Mouse (Mus musculus) CH12.LX (cell line): Measurements from ENCODE around the gene 3830406C13Rik.
A peak's percentile ranks its signal among the peaks of the same experiment; 100 is the strongest.

ENCODE experiments used
- CHD1 ChIP-seq: IDR thresholded peaks from 2 replicates; pipeline ENCODE4 v1.6.1; 2012; ENCODE audit warnings: low read depth, low read length, improper control_type of control experiment, inconsistent platforms
- CTCF ChIP-seq, 2 experiments: IDR thresholded peaks in 1 of 2; conservative IDR thresholded peaks in 1 of 2; 2 replicates each; pipeline ENCODE4 v1.5.1; 2011 to 2012; ENCODE audit warnings: low read depth in 2 of 2, low read length in 2 of 2, improper control_type of control experiment in 1 of 2, inconsistent platforms in 1 of 2, mild to moderate bottlenecking in 1 of 2, moderate library complexity in 1 of 2
- MAZ ChIP-seq: IDR thresholded peaks from 2 replicates; pipeline ENCODE4 v1.6.1; 2012; ENCODE audit warnings: low read depth, mild to moderate bottlenecking, inconsistent platforms, low read length, improper control_type of control experiment, moderate library complexity
- NELFE ChIP-seq: IDR thresholded peaks from 2 replicates; pipeline ENCODE4 v1.6.1; 2011; ENCODE audit warnings: low read depth, low read length, improper control_type of control experiment
- POLR2A ChIP-seq: IDR thresholded peaks from 2 replicates; pipeline ENCODE4 v1.6.1; 2011; ENCODE audit warnings: low read depth, mild to moderate bottlenecking, improper control_type of control experiment, low read length
- POLR2AphosphoS2 ChIP-seq: IDR thresholded peaks from 2 replicates; pipeline ENCODE4 v1.6.1; 2011; ENCODE audit warnings: low read depth, low read length, improper control_type of control experiment
- UBTF ChIP-seq: IDR thresholded peaks from 2 replicates; pipeline ENCODE4 v1.6.1; 2012; ENCODE audit warnings: low read depth, mild to moderate bottlenecking, inconsistent platforms, low read length, improper control_type of control experiment, moderate library complexity
- USF1 ChIP-seq: IDR thresholded peaks from 2 replicates; pipeline ENCODE4 v1.6.1; 2014; ENCODE audit warnings: low read depth, mild to moderate bottlenecking, inconsistent platforms, low read length, improper control_type of control experiment
- ZC3H11A ChIP-seq: IDR thresholded peaks from 2 replicates; pipeline ENCODE4 v1.6.1; 2012; ENCODE audit warnings: low read depth, mild to moderate bottlenecking, inconsistent platforms, low read length, improper control_type of control experiment
- ZNF384 ChIP-seq: IDR thresholded peaks from 2 replicates; pipeline ENCODE4 v1.6.1; 2012; ENCODE audit warnings: low read depth, low read length, improper control_type of control experiment, inconsistent platforms

DNA sequence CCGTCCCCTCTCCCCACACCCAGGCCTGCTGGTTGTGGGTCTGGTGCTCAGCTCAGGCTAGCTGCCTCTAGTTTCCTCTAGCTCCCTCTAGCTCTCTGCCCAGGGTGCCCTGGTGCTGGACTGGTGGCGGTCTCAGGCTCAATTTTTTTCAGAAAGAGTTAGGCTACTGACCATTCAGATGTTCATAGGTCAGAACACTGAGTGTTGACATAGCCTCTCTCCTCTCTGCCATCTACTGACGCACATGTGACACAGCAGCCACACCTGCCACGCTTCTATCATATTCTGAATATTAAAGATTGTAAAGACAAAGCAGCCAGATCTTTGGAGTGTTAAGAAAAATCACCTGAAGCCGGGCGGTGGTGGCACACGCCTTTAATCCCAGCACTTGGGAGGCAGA is 49.6 kb downstream of the 3830406C13Rik start:
- no peak for TF ChIP-seq USF1
- TF ChIP-seq CTCF (conservative IDR thresholded peaks at IDR 0.05 in 1 of 2, IDR thresholded peaks at IDR 0.05 in 1 of 2; ENCODE audit: low read depth in 2 of 2, low read length in 2 of 2): peak in 1 of 2 experiments; percentile 52; a peak in 2 of 4 replicates
- TF ChIP-seq ZNF384: no peak
- no peak for TF ChIP-seq NELFE
- no peak for TF ChIP-seq UBTF
- TF ChIP-seq POLR2A: no peak
- no peak for TF ChIP-seq CHD1
- no peak for TF ChIP-seq ZC3H11A
- TF ChIP-seq MAZ: no peak
- no peak for TF ChIP-seq POLR2AphosphoS2
